Mouse (Mus musculus) spleen, adult 2 months (tissue): ENCODE data around the gene Tpte.

Experiments used
- CTCF ChIP-seq: fragments of 200-500 bp; IDR thresholded peaks from 2 replicates; pipeline ENCODE4 v1.5.1; 2011; ENCODE audit warnings: mild to moderate bottlenecking, inconsistent platforms; ENCODE audit not compliant: insufficient read depth, insufficient read length, insufficient replicate concordance; ENCODE audit errors: extremely low read depth
- POLR2A ChIP-seq: fragments of 200-500 bp; IDR thresholded peaks from 2 replicates; pipeline ENCODE4 v1.6.1; 2011; ENCODE audit warnings: low read depth, low read length, inconsistent platforms

GRCm38 (mm10) chr8:22411971-22412370 lies 128.7 kb downstream of the Tpte start:
- no peak for TF ChIP-seq CTCF
- TF ChIP-seq POLR2A: no peak
